Mouse (Mus musculus) CH12.LX (cell line): ENCODE results near the gene Wee1. TPM values are rescaled to one million over a fixed set of nuclear protein-coding genes. Genes with fewer than 3 reads are reported as not detected.
"Not testable (repeated sequence)": the region's sequence is repeated elsewhere in the genome, so short reads cannot be mapped to it uniquely, and the experiment has no call there.

Source experiments
- DNase-seq: peaks from one replicate; pipeline ENCODE4 v3.0.0-alpha.2; 2013; ENCODE audit errors: extremely low read depth
- H3K27ac ChIP-seq: 2 replicates; pipeline ENCODE4 v1.5.1; 2012; ENCODE audit warnings: low read depth, mild to moderate bottlenecking, control low read depth, moderate library complexity; ENCODE audit not compliant: insufficient read depth
- H3K27me3 ChIP-seq: replicated peaks from 2 replicates; pipeline ENCODE3; 2012; ENCODE audit warnings: inconsistent platforms
- H3K36me3 ChIP-seq, 2 experiments: replicated peaks in 1 of 2; 2 replicates each; pipeline versions ENCODE3 to v1.6.1; 2012; ENCODE audit warnings: inconsistent platforms in 1 of 2, low read length in 1 of 2, mild to moderate bottlenecking in 1 of 2, mixed read lengths in 1 of 2, moderate library complexity in 1 of 2; ENCODE audit not compliant: control insufficient read depth in 1 of 2, insufficient read depth in 1 of 2
- H3K4me1 ChIP-seq, 2 experiments: 2 replicates each; pipeline ENCODE4 v1.6.1; 2012; ENCODE audit warnings: inconsistent platforms in 1 of 2, moderate library complexity in 1 of 2; ENCODE audit not compliant: insufficient read depth in 2 of 2, control insufficient read depth in 1 of 2
- H3K4me2 ChIP-seq: 2 replicates; pipeline ENCODE4 v1.6.1; 2012; ENCODE audit warnings: low read depth, mild to moderate bottlenecking, control low read depth; ENCODE audit not compliant: poor library complexity, insufficient read depth, severe bottlenecking
- H3K4me3 ChIP-seq, 3 experiments: fragments of 150-350 bp in 1 of 3; sonication (generic) in 1 of 3; replicated peaks in 1 of 3; 2 replicates each; pipeline versions ENCODE3 to v1.5.1; 2011 to 2012; ENCODE audit warnings: low read depth in 2 of 3, low read length in 2 of 3, mild to moderate bottlenecking in 2 of 3, moderate library complexity in 2 of 3, control low read depth in 1 of 3, improper control_type of control experiment in 1 of 3, inconsistent platforms in 1 of 3, mixed read lengths in 1 of 3; ENCODE audit not compliant: poor library complexity in 1 of 3
- H3K79me2 ChIP-seq: replicated peaks from 2 replicates; pipeline ENCODE4 v1.6.1; 2012; ENCODE audit warnings: mild to moderate bottlenecking, moderate library complexity; ENCODE audit not compliant: control insufficient read depth, poor library complexity, insufficient read depth, severe bottlenecking; ENCODE audit errors: extremely low read depth
- H3K9ac ChIP-seq: 2 replicates; pipeline ENCODE4 v1.6.1; 2012; ENCODE audit warnings: low read depth, mild to moderate bottlenecking, control low read depth, moderate library complexity; ENCODE audit not compliant: insufficient read depth
- H3K9me3 ChIP-seq: replicated peaks from 2 replicates; pipeline ENCODE3; 2012; ENCODE audit warnings: low read length, inconsistent platforms, mixed read lengths
- BHLHE40 ChIP-seq: IDR thresholded peaks from 2 replicates; pipeline ENCODE4 v1.6.1; 2011; ENCODE audit warnings: mild to moderate bottlenecking, low read depth, low read length, improper control_type of control experiment
- CHD2 ChIP-seq: IDR thresholded peaks from 2 replicates; pipeline ENCODE4 v1.6.1; 2011; ENCODE audit warnings: low read length, improper control_type of control experiment
- E2F4 ChIP-seq: IDR thresholded peaks from 2 replicates; pipeline ENCODE4 v1.6.1; 2011; ENCODE audit warnings: low read depth, low read length, improper control_type of control experiment; ENCODE audit not compliant: insufficient replicate concordance
- EP300 ChIP-seq: IDR thresholded peaks from 2 replicates; pipeline ENCODE4 v1.6.1; 2011; ENCODE audit warnings: low read length, improper control_type of control experiment
- ETS1 ChIP-seq: conservative IDR thresholded peaks from 2 replicates; pipeline ENCODE4 v1.6.1; 2012; ENCODE audit warnings: low read depth, mild to moderate bottlenecking, inconsistent platforms, low read length, improper control_type of control experiment, moderate library complexity
- IRF4 ChIP-seq: IDR thresholded peaks from 2 replicates; pipeline ENCODE4 v1.6.1; 2014; ENCODE audit warnings: low read depth, mild to moderate bottlenecking, inconsistent platforms, low read length, improper control_type of control experiment
- JUN ChIP-seq: IDR thresholded peaks from 2 replicates; pipeline ENCODE4 v1.6.1; 2011; ENCODE audit warnings: low read depth, mild to moderate bottlenecking, low read length, improper control_type of control experiment, moderate library complexity; ENCODE audit not compliant: insufficient read depth
- JUND ChIP-seq: conservative IDR thresholded peaks from 2 replicates; pipeline ENCODE4 v1.6.1; 2011; ENCODE audit warnings: low read depth, low read length, improper control_type of control experiment
- MAX ChIP-seq: IDR thresholded peaks from 2 replicates; pipeline ENCODE4 v1.6.1; 2011; ENCODE audit warnings: low read length, improper control_type of control experiment
- MEF2A ChIP-seq: IDR thresholded peaks from 2 replicates; pipeline ENCODE4 v1.6.1; 2014; ENCODE audit warnings: low read depth, mild to moderate bottlenecking, inconsistent platforms, low read length, improper control_type of control experiment, borderline replicate concordance
- MXI1 ChIP-seq: IDR thresholded peaks from 2 replicates; pipeline ENCODE4 v1.6.1; 2011; ENCODE audit warnings: mild to moderate bottlenecking, low read depth, low read length, improper control_type of control experiment
- RCOR1 ChIP-seq: conservative IDR thresholded peaks from 2 replicates; pipeline ENCODE4 v1.6.1; 2012; ENCODE audit warnings: low read depth, mild to moderate bottlenecking, inconsistent platforms, low read length, improper control_type of control experiment
- SIN3A ChIP-seq: IDR thresholded peaks from 2 replicates; pipeline ENCODE4 v1.6.1; 2012; ENCODE audit warnings: low read length, improper control_type of control experiment, inconsistent platforms
- TBP ChIP-seq: conservative IDR thresholded peaks from 2 replicates; pipeline ENCODE4 v1.6.1; 2011; ENCODE audit warnings: low read depth, low read length, improper control_type of control experiment
- TCF12 ChIP-seq: IDR thresholded peaks from 2 replicates; pipeline ENCODE4 v1.6.1; 2014; ENCODE audit warnings: low read depth, mild to moderate bottlenecking, inconsistent platforms, low read length, improper control_type of control experiment
- ZNF384 ChIP-seq: IDR thresholded peaks from 2 replicates; pipeline ENCODE4 v1.6.1; 2012; ENCODE audit warnings: low read depth, low read length, improper control_type of control experiment, inconsistent platforms
- dilution Hi-C: fragments of 300-500 bp; cut with MboI; formaldehyde crosslinking; loops from 2 replicates; pipeline ENCODE4 v1.14.3; 2020; ENCODE audit warnings: low sequenced_read_pairs; ENCODE audit not compliant: extremely low pct_unique_long_range_greater_than_20kb, extremely low pct_ligation_motif_present
- in situ Hi-C: fragments of 300-500 bp; cut with MboI; formaldehyde crosslinking; loops from 3 replicates; pipeline ENCODE4 v1.14.3; 2019; ENCODE audit warnings: low sequenced_read_pairs, low pct_ligation_motif_present, low pct_unique_long_range_greater_than_20kb, mixed read lengths
- polyA plus RNA-seq: library from polyadenylated mRNA; unstranded; fragments of >175 nt; gene quantifications from 2 replicates; pipeline ENCODE4 v1.2.1, GENCODE M21; 2012; ENCODE audit warnings: low read depth; ENCODE audit not compliant: insufficient read length
- total RNA-seq, 2 experiments: library from RNA; depleted of rRNA; stranded (reverse); fragments of 300-350 nt in 1 of 2; fragments of >200 nt in 1 of 2; gene quantifications; 2 replicates each; pipeline ENCODE4 v1.2.3; 2012 to 2014

The Wee1 gene
- total and polyA plus RNA-seq, 3 experiments, result 10.1 to 30.3 (median 14.2) TPM

GRCm38 (mm10) chr7:110158073-110158472, 36.2 kb downstream of the Wee1 start:
- no peaks in the 10 kb centered on the region for H3K79me2 ChIP-seq
- H3K36me3 ChIP-seq, result no peaks in the 10 kb centered on the region
- peak overlapping the region; percentile 9; the same call in 1 of the 2 replicates for H3K27ac ChIP-seq
- TF ChIP-seq JUN, result peak; percentile 80
- TF ChIP-seq BHLHE40, result peak; percentile 94
- TF ChIP-seq SIN3A, result peak; percentile 39; the same call in 1 of the 2 replicates
- TF ChIP-seq MXI1, result no peak
- TF ChIP-seq E2F4, result 0 out of 2 replicates have a peak, but pooled peaks have one; percentile 14
- TF ChIP-seq MEF2A, result peak; percentile 61; the same call in 1 of the 2 replicates
- TF ChIP-seq IRF4, result peak; percentile 62
- no peak for TF ChIP-seq CHD2
- TF ChIP-seq RCOR1, result no peak
- TF ChIP-seq ETS1, result peak; percentile 76
- peak; percentile 63; the same call in 1 of the 2 replicates for TF ChIP-seq MAX
- TF ChIP-seq EP300, result peak; percentile 60
- no peak for TF ChIP-seq TBP
- peak; percentile 10; the same call in 1 of the 2 replicates for TF ChIP-seq TCF12
- TF ChIP-seq JUND, result peak; percentile 67; the same call in 1 of the 2 replicates
- dilution Hi-C loops (no loop called here), in situ Hi-C loops (loop anchor here (25.0 kb wide), 1 partner anchor 279 kb away; no protein-coding TSS in a partner anchor)
- DNase-seq, result peak; percentile 66
- peak overlapping the region; percentile 33; the same call in 1 of the 2 replicates for H3K4me2 ChIP-seq
- H3K9ac ChIP-seq, result peak overlapping the region; percentile 11; the same call in 1 of the 2 replicates
- H3K9me3 ChIP-seq, result no peaks in the 10 kb centered on the region
- H3K27me3 ChIP-seq, result no peaks in the 10 kb centered on the region
- no peak overlapping the region for H3K4me3 ChIP-seq
- peaks cover 16 to 48% of the 10 kb centered on the region in 2 experiments for H3K4me1 ChIP-seq

GRCm38 (mm10) chr7:110160109-110160508, 38.3 kb downstream of the Wee1 start:
- not testable (repeated sequence) for H3K4me2 ChIP-seq, H3K27me3 ChIP-seq

More at GRCm38 (mm10) chr7:110160109-110160508, 38.3 kb downstream of the Wee1 start:
- peaks cover 16 to 54% of the 10 kb centered on the region in 2 experiments for H3K4me1 ChIP-seq
- H3K79me2 ChIP-seq, dilution Hi-C loops, H3K9ac ChIP-seq, H3K4me3 ChIP-seq, H3K9me3 ChIP-seq, H3K27ac ChIP-seq, H3K36me3 ChIP-seq, DNase-seq: not testable (repeated sequence)
- TF ChIP-seq TBP (0 out of 2 replicates have a peak, but pooled peaks have one; percentile 54), ZNF384 (peak; percentile 30; the same call in 1 of the 2 replicates)
- in situ Hi-C loops, result loop anchor here (5.0 to 25.0 kb wide), 3 partner anchors 105 to 467 kb away; partner anchors contain the start of gene Adm
